Mouse (Mus musculus) testis, adult 10 weeks (tissue): ENCODE data around the gene Cebpz. TPM values are rescaled to one million over a fixed set of nuclear protein-coding genes. Genes with fewer than 3 reads are reported as not detected.

Source experiments
- polyA plus RNA-seq: library from polyadenylated mRNA; stranded (reverse); fragments of 350-450 nt; fragmentation: Illumina TruSeq; extraction: RNeasy Lipid Tissue Mini Kit (QIAGEN cat#74804); gene quantifications from one replicate; pipeline ENCODE4 v1.2.3, GENCODE M21; 2014; ENCODE audit warnings: low read depth, low replicate concordance

Gene Cebpz
- polyA plus RNA-seq = 53.9 TPM

DNA sequence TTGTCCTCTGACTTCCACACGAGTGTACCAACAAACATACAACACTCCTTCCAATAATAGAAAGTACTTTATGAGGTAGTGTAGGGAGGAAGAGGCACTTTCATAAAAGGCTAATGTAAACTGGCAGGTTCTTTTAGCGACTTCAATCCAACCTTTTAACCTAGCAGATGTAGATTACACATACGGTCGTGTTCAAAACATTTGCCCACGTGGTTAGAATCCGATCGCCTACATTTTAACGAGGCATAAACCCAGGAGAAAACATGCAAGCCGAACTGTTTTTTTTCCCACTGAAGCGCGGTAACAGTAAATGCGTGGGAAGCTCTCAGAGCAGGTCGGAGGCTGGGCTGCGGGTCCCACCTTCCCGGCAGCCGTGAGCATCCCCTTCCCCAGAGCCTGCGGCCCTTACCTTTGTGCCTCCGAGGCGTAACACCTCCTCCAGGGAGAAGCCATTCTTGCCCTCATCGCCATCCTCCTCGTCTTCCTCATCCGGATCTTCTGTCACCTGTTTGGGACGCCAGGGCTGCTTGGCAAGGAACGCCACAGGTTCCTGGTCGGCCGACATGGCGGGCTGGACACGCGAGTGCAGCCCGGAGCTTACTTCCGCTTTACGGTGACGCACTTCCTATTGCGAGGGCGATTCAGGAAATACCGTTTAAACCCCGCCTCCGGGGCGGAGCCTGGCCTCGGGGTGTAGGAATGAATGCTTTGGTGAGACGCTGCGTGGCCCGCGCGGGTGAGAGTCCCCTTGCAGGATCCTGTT lies at the start of gene Cebpz, which contains the start of gene Ndufaf7:
Cebpz (minus strand) TSS at position 601 of the 763 bp plus-strand sequence.
Ndufaf7 (plus strand) TSS at position 671 of the 763 bp plus-strand sequence.

GRCm38 (mm10) chr17:78916369-78916813 lies 20.5 kb downstream of the Cebpz start, which contains the start of gene Cebpzos:
TSS of gene Cebpzos (plus strand) at chr17:78916500.

DNA sequence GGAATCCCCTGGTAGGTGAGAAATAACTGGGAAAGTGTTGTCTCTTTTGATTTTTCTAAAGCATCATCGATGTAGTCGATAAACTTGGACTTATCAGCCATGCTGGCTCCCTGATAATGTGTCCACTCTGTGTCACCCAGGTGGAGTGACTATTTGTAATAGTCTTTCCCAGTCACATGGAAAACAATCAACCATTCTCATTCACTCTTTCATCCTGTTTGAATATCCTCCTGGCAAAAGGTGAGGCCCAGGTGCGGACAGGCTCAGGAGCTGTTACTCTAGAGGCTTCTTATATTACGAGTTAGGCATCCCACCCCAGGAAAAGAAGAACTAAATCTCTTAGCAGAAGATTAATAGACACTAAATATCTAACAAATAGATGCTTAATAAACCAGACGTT lies 30.0 kb downstream of the Cebpz start, which contains the start of gene Sult6b1:
Sult6b1 (minus strand) TSS at position 101 of the 400 bp plus-strand sequence.

DNA sequence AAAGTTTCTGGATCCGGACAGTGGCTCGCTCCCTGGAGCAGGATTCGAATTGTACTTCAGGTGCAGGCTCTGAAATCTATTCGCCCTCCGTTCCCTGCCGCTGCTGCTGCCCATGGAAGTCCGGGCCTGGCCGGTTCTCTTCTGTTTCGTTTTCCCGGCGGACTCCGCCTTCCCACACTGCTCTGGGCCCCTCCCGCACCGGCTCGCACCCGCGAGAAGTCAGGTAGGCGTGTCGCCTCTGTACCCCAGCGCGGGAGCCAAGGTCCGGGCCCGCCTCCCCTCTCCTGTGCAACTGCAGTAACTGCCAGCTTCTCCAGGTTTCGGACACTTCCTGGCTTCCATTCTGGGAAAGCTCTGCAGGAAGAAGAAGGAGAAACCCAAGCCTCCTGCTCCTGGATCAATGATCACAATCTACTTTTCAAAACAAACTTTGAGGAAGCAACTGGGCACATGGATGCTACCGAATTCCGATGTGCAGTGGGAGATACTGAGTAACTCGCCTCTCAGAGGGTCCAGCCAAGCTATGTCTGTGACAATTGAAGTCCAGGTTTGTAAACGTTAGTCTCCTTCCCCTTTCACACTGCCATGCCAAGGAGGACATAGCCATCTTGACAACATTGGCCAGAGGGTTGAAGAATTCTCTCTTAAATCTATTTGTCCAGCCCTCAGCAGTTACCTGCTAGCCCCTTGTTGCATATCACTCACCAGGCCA lies 54.3 kb downstream of the Cebpz start, which contains the start of gene Eif2ak2:
Eif2ak2 (minus strand) TSS at position 173 of the 712 bp plus-strand sequence.

Other genes with a start within 250 kb of the Cebpz start
- 12.8 TPM for gene Strn, start 199.9 kb downstream of the Cebpz start, polyA plus RNA-seq
- 12.4 TPM for gene Heatr5b, start 101.7 kb downstream of the Cebpz start, polyA plus RNA-seq
- gene Gpatch11, start 101.5 kb downstream of the Cebpz start, polyA plus RNA-seq = 33.4 TPM
- gene Eif2ak2, start 54.5 kb downstream of the Cebpz start, polyA plus RNA-seq = 22.7 TPM
- gene Sult6b1, start 30.1 kb downstream of the Cebpz start, polyA plus RNA-seq = 2.1 TPM
- gene Cebpzos, start 20.6 kb downstream of the Cebpz start, polyA plus RNA-seq = 26.6 TPM
- gene Ndufaf7, start 70 bp upstream of the Cebpz start, polyA plus RNA-seq = 67.9 TPM
- 17.7 TPM for gene Prkd3, start 83.8 kb upstream of the Cebpz start, polyA plus RNA-seq
- 86.1 TPM for gene Qpct, start 114.8 kb upstream of the Cebpz start, polyA plus RNA-seq